Mouse (Mus musculus) thymus, postnatal 25 days (tissue): ENCODE data around the gene Lefty2.
"Not testable (repeated sequence)": the region's sequence is repeated elsewhere in the genome, so short reads cannot be mapped to it uniquely, and the experiment has no call there.

Experiments
- DNase-seq: peaks from one replicate; pipeline ENCODE4 v3.0.0; 2022

Gene Lefty2

DNA sequence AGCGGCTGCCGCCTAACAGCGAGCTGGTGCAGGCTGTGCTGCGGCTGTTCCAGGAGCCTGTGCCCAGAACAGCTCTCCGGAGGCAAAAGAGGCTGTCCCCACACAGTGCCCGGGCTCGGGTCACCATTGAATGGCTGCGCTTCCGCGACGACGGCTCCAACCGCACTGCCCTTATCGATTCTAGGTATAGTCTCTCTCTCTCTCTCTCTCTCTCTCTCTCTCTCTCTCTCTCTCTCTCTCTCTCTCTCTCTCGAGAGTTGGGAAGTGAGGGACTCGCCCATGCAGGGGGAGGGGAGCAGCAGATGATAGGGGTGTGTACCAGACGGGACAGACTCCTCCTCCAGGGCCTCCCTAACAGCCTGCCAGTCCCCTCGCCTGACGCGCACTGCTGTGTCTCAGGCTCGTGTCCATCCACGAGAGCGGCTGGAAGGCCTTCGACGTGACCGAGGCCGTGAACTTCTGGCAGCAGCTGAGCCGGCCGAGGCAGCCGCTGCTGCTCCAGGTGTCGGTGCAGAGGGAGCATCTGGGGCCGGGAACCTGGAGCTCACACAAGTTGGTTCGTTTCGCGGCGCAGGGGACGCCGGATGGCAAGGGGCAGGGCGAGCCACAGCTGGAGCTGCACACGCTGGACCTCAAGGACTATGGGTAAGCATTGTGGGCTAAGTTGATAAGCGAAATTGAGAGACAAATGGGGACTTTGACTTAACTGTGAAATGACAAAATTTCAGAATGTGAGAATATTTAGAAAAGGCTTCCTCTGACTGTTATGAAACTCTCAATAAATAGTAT lies 43.9 kb downstream of the Lefty2 start:
- DNase-seq = peak; percentile 14

DNA sequence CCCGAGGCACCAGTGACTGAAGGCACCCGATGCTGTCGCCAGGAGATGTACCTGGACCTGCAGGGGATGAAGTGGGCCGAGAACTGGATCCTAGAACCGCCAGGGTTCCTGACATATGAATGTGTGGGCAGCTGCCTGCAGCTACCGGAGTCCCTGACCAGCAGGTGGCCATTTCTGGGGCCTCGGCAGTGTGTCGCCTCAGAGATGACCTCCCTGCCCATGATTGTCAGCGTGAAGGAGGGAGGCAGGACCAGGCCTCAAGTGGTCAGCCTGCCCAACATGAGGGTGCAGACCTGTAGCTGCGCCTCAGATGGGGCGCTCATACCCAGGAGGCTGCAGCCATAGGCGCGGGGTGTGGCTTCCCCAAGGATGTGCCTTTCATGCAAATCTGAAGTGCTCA lies 44.7 kb downstream of the Lefty2 start:
- not testable (repeated sequence) for DNase-seq

DNA sequence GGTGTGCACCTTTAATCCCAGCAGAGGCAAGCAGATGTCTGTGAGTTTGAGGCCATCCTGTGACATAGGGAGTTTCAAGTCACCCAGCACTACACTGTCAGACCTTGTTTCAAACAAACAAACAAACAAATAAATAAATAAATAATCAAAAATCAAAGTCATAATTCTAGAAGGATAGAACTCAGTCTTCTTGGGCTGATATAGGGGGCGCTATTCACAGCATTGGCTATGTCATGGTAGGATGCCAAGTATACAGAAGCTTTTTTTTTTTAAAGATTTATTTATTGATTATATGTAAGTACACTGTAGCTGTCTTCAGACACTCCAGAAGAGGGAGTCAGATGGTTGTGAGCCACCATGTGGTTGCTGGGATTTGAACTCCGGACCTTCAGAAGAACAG lies 45.9 kb downstream of the Lefty2 start:
- not testable (repeated sequence) for DNase-seq

- no peak for DNase-seq
These were observed 48.0 kb downstream of the Lefty2 start for GRCm38 (mm10) chr1:180940776-180941460.

- no peak for DNase-seq
These were observed 48.8 kb downstream of the Lefty2 start for GRCm38 (mm10) chr1:180941726-180942125.

- DNase-seq = peak; percentile 71
These were observed 49.5 kb downstream of the Lefty2 start, which contains the start of gene Tmem63a for GRCm38 (mm10) chr1:180942166-180943031. Tmem63a (plus strand) TSS chr1:180942344.

- no peak for DNase-seq
These were observed 50.2 kb downstream of the Lefty2 start for GRCm38 (mm10) chr1:180943032-180943644.

DNA sequence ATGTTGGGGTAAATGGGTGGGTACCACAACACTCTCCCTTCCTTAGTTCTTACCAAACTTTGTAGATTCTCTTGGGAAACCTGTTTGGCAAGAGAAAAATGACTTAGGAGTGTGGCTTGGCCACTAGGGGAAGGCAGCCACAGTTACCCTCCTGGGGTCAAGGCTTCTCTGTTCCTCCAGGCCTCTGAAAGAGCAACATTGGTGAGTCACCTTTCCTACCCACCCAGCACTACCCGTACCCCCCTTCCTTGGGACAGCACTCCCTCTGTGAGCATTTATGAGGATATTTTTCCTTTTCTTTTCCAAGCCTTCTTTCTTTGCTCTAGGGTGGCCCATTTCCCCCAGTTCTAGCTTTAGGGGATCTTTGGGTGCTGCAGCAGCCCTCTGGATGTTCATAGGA lies 51.0 kb downstream of the Lefty2 start:
- no peak for DNase-seq

DNA sequence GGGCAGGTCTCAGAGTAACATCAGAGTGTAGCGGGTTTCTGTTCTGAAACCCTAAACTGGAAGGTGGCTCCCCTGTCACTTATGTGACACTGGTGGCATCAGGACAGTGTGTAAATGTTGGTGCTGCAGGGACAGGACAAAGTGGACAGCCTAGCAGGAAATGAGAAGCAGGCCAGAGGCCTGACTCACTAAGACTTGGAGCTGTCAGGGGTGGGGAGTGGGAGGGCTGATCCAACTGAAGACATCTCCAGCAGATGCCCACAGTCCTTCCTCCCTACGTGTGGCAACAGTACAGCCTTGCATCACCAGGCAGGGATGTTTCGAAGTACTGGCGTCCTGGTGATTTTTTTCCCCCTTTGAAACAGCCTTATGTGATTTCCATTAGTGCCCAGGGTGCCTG lies 51.6 kb downstream of the Lefty2 start:
- DNase-seq = no peak

- peak; percentile 49 for DNase-seq
These were observed 52.4 kb downstream of the Lefty2 start for GRCm38 (mm10) chr1:180945001-180945980.

DNA sequence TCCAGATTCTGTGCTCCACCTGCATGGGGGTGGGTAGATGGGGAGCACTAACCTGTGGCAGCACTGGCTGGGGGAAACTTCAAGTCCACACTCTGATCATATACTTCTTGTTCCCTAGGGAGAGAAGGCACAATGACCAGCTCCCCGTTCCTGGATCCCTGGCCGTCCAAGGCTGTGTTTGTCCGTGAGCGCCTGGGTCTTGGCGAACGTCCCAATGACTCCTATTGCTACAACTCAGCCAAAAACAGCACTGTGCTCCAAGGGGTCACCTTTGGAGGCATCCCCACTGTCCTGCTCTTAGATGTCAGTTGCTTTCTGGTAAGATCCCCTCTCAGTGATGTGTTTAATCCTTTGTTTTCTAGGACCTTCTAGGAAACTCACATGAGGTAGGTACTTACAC lies 53.5 kb downstream of the Lefty2 start:
- no peak for DNase-seq
